Mouse (Mus musculus) myocyte (in vitro differentiated cells): ENCODE results near the gene Higd2a. TPM values are rescaled to one million over a fixed set of nuclear protein-coding genes. Genes with fewer than 3 reads are reported as not detected.
"Not testable (repeated sequence)": the region's sequence is repeated elsewhere in the genome, so short reads cannot be mapped to it uniquely, and the experiment has no call there.

Experiments
- H3K27me3 ChIP-seq: one replicate; pipeline ENCODE4 v1.6.1; 2011; ENCODE audit not compliant: control insufficient read depth, insufficient read depth, insufficient read length
- H3K36me3 ChIP-seq: one replicate; pipeline ENCODE4 v1.6.1; 2011; ENCODE audit not compliant: control insufficient read depth, insufficient read depth
- H3K4me2 ChIP-seq: one replicate; pipeline ENCODE4 v1.6.1; 2011; ENCODE audit warnings: low read depth, control low read depth
- H3K4me3 ChIP-seq: one replicate; pipeline ENCODE4 v1.5.1; 2011; ENCODE audit warnings: mild to moderate bottlenecking, control low read depth, moderate library complexity
- H3K79me2 ChIP-seq: one replicate; pipeline ENCODE4 v1.6.1; 2011; ENCODE audit not compliant: control insufficient read depth, insufficient read depth
- H3ac ChIP-seq: one replicate; pipeline ENCODE4 v1.6.1; 2011; ENCODE audit not compliant: control insufficient read depth, insufficient read length
- CEBPB ChIP-seq: IDR thresholded peaks from 2 replicates; pipeline ENCODE4 v1.6.1; 2011; ENCODE audit warnings: mild to moderate bottlenecking, moderate library complexity; ENCODE audit not compliant: poor library complexity, insufficient read depth, severe bottlenecking
- E2F4 ChIP-seq: IDR thresholded peaks from one replicate; pipeline ENCODE4 v1.6.1; 2011; ENCODE audit warnings: mild to moderate bottlenecking, control low read depth, moderate library complexity; ENCODE audit not compliant: insufficient read depth
- MAX ChIP-seq: IDR thresholded peaks from one replicate; pipeline ENCODE4 v1.6.1; 2011; ENCODE audit warnings: low read depth, mild to moderate bottlenecking, control low read depth
- MYOD1 ChIP-seq, 3 experiments: IDR thresholded peaks; one replicate each; pipeline ENCODE4 v1.6.1; 2011; ENCODE audit warnings: control low read depth in 2 of 3, low read depth in 2 of 3, mild to moderate bottlenecking in 2 of 3, moderate library complexity in 1 of 3; ENCODE audit not compliant: insufficient read length in 2 of 3, control insufficient read depth in 1 of 3
- MYOG ChIP-seq, 3 experiments: IDR thresholded peaks; one replicate each; pipeline ENCODE4 v1.6.1; 2011; ENCODE audit warnings: control low read depth in 2 of 3, low read depth in 2 of 3, mild to moderate bottlenecking in 2 of 3; ENCODE audit not compliant: insufficient read length in 2 of 3, control insufficient read depth in 1 of 3, insufficient read depth in 1 of 3
- POLR2A ChIP-seq: IDR thresholded peaks from one replicate; pipeline ENCODE4 v1.6.1; 2011; ENCODE audit warnings: low read depth, mild to moderate bottlenecking, control low read depth, moderate library complexity; ENCODE audit not compliant: insufficient read length
- POLR2AphosphoS2 ChIP-seq: IDR thresholded peaks from one replicate; pipeline ENCODE4 v1.6.1; 2011; ENCODE audit warnings: low read depth, control low read depth; ENCODE audit not compliant: insufficient read length
- REST ChIP-seq: IDR thresholded peaks from one replicate; pipeline ENCODE4 v1.6.1; 2011; ENCODE audit warnings: mild to moderate bottlenecking, control low read depth, moderate library complexity; ENCODE audit not compliant: insufficient read depth, insufficient read length
- SRF ChIP-seq: IDR thresholded peaks from one replicate; pipeline ENCODE4 v1.6.1; 2011; ENCODE audit warnings: low read depth; ENCODE audit not compliant: control insufficient read depth, insufficient read length
- TCF12 ChIP-seq: IDR thresholded peaks from one replicate; pipeline ENCODE4 v1.6.1; 2011; ENCODE audit warnings: mild to moderate bottlenecking, control low read depth; ENCODE audit not compliant: poor library complexity, insufficient read depth, severe bottlenecking
- TCF3 ChIP-seq: IDR thresholded peaks from one replicate; pipeline ENCODE4 v1.6.1; 2011; ENCODE audit warnings: low read depth, control low read depth; ENCODE audit not compliant: insufficient read length
- USF1 ChIP-seq: IDR thresholded peaks from one replicate; pipeline ENCODE4 v1.6.1; 2011; ENCODE audit warnings: low read depth, mild to moderate bottlenecking, control low read depth, moderate library complexity
- polyA plus RNA-seq: library from polyadenylated mRNA; unstranded; fragments of >200 nt; fragmentation: generic; extraction: Trizol; gene quantifications from one replicate; pipeline ENCODE4 v1.2.1, GENCODE M21; 2012; ENCODE audit warnings: missing spikeins

Higd2a gene
- polyA plus RNA-seq, 1 experiment: 234 TPM

DNA sequence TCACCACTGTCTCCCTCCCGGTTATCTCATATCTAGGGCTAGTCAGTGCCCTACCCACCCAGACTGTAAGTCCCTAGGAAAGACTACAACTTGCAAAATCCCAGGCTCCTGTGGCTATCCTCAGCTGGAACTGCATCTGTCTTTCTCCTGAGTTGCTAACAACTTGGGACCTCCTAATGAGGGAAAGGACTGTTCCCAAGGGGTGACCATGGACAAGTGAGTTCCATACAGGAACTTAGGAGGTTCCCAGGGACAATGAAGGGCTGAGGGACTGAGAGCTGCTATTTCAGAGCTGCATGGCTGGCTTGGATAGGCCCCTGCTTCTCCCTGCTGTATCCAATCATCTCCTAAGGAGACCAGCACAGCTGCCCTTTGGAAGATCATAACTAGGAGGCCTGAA lies 19.3 kb downstream of the Higd2a start:
- no peaks in the 10 kb centered on the region for H3K36me3 ChIP-seq
- no peaks in the 10 kb centered on the region for H3K27me3 ChIP-seq
- H3K4me2 ChIP-seq: peak overlapping the region; percentile 53
- no peak overlapping the region for H3K4me3 ChIP-seq
- no peaks in the 10 kb centered on the region for H3K79me2 ChIP-seq
- H3ac ChIP-seq: no peak overlapping the region
- TF ChIP-seq MAX (no peak), POLR2AphosphoS2 (no peak), CEBPB (no peak), TCF3 (no peak), POLR2A (no peak), TCF12 (no peak), SRF (no peak)

DNA sequence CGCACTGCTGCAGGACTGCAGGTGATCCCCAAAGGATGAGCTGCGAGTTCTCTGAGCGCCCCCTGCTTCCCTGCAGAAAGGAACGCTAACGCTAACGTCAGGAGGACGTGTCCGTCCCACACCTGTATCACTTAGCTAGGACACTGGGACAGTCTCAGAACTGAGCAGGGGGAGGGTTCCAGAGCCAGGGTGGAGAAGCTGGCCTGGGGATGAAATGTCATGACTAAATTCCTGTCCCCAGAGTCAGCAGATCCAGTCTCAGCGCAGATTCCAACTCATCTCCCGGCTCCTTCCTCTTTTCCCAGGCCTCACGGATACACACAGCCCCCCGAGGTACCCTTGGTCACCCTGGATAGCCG lies 20.6 kb downstream of the Higd2a start:
- Histone ChIP-seq H3K27me3 (no peaks in the 10 kb centered on the region), H3K79me2 (no peaks in the 10 kb centered on the region), H3K36me3 (no peaks in the 10 kb centered on the region), H3K4me3 (peak overlapping the region; percentile 36), H3ac (peak overlapping the region; percentile 13), H3K4me2 (peak overlapping the region; percentile 75)
- no peak for TF ChIP-seq USF1

DNA sequence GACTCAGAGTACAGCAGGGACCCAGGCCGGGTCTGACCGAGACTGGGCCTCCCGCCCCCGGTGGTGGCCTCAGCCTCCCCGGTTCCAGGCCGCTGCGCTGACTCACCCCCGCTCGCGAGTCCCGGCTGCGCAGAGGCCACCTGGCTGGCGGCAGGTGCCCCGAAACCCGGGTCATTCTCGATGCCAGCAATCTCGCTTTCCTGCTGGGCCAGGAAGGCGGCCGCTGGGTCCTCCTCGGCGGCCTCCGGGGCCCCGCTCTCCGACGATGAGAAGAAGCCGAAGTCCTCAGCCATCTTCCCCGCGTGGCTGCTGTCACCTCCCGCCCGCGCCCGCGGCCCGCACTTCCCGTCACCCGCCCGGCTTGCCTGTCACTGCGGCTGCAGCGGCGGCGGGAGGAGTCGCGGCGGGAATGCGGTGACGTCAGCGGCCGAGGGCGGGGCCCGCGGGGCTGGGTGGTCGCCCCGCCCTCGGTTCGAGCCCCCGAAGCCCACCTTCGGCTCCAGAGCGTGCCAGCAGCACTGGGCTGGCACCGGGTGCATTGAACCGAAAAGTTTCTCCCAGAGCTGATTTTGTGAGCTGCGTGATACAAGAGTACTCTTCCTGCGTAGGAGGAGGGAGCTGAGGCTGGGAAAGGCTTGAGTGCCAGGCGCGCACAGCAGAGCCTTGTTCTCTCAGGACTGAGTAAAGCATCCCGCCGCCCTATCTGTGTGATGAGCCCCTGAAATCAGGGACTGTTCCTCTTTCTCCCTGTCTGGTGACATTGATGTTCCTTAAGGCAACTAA lies 21.2 kb downstream of the Higd2a start, which contains the start of gene Cltb:
Gene Cltb (minus strand): TSS at position 373 of the 783 bp plus-strand sequence.
- H3K27me3 ChIP-seq: no peaks in the 10 kb centered on the region
- peak within 1 kb of the TSS; percentile 36 for H3K4me3 ChIP-seq
- no peaks in the 10 kb centered on the region for H3K36me3 ChIP-seq
- H3ac ChIP-seq: peak within 1 kb of the TSS; percentile 13
- H3K4me2 ChIP-seq: peak within 1 kb of the TSS; percentile 75
- peak; percentile 73 for TF ChIP-seq POLR2A
- peak; percentile 68 for TF ChIP-seq POLR2AphosphoS2
- TF ChIP-seq MAX: no peak
- peak in 1 of 3 experiments; percentile 3 for TF ChIP-seq MYOG (IDR thresholded peaks at IDR 0.05; ENCODE audit: control insufficient read depth in 1 of 3, insufficient read depth in 1 of 3, insufficient read length in 2 of 3, low read depth in 2 of 3)
- no peaks in the 10 kb centered on the region for H3K79me2 ChIP-seq

DNA sequence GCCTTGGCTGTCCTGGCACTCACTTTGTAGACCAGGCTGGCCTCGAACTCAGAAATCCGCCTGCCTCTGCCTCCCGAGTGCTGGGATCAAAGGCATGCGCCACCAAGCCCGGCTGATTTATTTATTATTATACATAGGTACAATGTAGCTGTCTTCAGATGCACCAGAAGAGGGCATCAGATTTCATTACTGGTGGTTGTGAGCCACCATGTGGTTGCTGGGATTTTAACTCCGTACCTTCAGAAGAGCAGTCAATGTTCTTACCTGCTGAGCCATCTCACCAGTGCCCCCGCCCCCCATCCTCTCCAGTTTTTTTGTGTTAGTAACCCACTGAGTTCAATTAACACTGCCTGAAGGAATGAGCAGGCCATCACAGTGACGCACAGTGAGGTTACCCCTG lies 23.1 kb downstream of the Higd2a start:
- not testable (repeated sequence) for H3K36me3 ChIP-seq, H3K4me2 ChIP-seq, H3ac ChIP-seq, H3K27me3 ChIP-seq, H3K79me2 ChIP-seq, H3K4me3 ChIP-seq

DNA sequence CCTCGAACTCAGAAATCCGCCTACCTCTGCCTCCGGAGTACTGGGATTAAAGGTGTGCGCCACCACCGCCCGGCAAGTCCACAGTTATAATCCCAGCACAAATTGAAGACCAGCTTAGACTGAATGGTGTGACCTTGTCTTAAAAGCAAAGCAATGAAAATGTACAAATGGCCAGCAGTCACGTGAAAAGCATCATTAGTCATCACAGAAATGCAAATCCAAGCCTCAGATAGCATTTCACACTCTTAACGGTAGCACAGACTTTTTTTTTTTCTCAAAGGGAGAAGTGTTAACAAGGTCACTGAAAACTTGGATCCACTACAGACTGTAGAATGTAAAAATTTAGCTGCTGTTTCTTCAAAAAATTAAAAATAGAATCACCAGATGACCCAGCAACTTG lies 26.3 kb downstream of the Higd2a start:
- Histone ChIP-seq H3K79me2 (no peaks in the 10 kb centered on the region), H3K4me3 (no peak overlapping the region), H3K27me3 (no peaks in the 10 kb centered on the region), H3ac (no peak overlapping the region), H3K4me2 (no peak overlapping the region), H3K36me3 (no peaks in the 10 kb centered on the region)
- no peak for TF ChIP-seq USF1
- TF ChIP-seq TCF12: no peak

DNA sequence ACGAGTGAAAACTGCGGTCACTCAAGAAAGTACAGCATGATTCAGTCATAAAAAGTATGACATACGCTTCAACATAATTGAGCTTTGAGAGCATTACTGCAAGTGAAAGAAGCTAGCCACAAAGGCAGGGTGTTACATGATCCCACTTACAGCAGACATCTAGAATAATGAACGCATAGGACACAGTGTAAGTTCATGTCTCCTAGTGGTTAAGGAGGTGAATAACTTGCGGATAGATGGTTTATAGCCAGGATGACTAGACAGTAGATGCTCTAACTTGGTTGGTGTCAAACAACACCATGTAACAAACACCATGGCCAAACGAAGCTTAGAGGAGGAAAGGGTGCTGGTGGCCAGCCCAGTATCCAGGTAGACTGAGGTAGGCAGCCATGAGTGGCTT lies 27.0 kb downstream of the Higd2a start:
- H3ac ChIP-seq: no peak overlapping the region
- no peak for TF ChIP-seq MAX
- TF ChIP-seq POLR2A: no peak
- TF ChIP-seq E2F4: no peak
- TF ChIP-seq CEBPB: no peak
- no peak for TF ChIP-seq MYOG (IDR thresholded peaks at IDR 0.05; ENCODE audit: control insufficient read depth in 1 of 3, insufficient read depth in 1 of 3, insufficient read length in 2 of 3, low read depth in 2 of 3)
- TF ChIP-seq TCF3: no peak
- no peak for TF ChIP-seq REST
- no peak for TF ChIP-seq MYOD1 (IDR thresholded peaks at IDR 0.05; ENCODE audit: control insufficient read depth in 1 of 3, insufficient read length in 2 of 3, low read depth in 2 of 3)
- H3K79me2 ChIP-seq: peaks cover 3% of the 10 kb centered on the region
- no peak overlapping the region for H3K4me2 ChIP-seq
- no peak overlapping the region for H3K4me3 ChIP-seq
- H3K27me3 ChIP-seq: no peaks in the 10 kb centered on the region
- H3K36me3 ChIP-seq: no peaks in the 10 kb centered on the region
